Mouse (Mus musculus) embryonic facial prominence, embryonic 10.5 days (tissue): ENCODE data around the gene 5730409E04Rik. TPM values are rescaled to one million over a fixed set of nuclear protein-coding genes. Genes with fewer than 3 reads are reported as not detected.

ENCODE experiments used
- DNase-seq: peaks from one replicate; pipeline ENCODE4 v3.0.0-alpha.2; 2017; ENCODE audit warnings: low spot score
- H3K27ac ChIP-seq: fragments of 300-500 bp; sonication (generic); replicated peaks from 2 replicates; pipeline ENCODE4 v1.5.1; 2016; ENCODE audit warnings: mild to moderate bottlenecking
- H3K27me3 ChIP-seq: fragments of 300-500 bp; sonication (generic); replicated peaks from 2 replicates; pipeline ENCODE4 v1.6.1; 2016; ENCODE audit warnings: low read depth, mild to moderate bottlenecking; ENCODE audit not compliant: poor library complexity, severe bottlenecking
- H3K36me3 ChIP-seq: fragments of 300-500 bp; sonication (generic); replicated peaks from 2 replicates; pipeline ENCODE4 v1.6.1; 2016; ENCODE audit warnings: mild to moderate bottlenecking, moderate library complexity
- H3K4me1 ChIP-seq: fragments of 300-500 bp; sonication (generic); 2 replicates; pipeline ENCODE4 v1.6.1; 2016
- H3K4me3 ChIP-seq: fragments of 300-500 bp; sonication (generic); 2 replicates; pipeline ENCODE4 v1.5.1; 2016; ENCODE audit warnings: mild to moderate bottlenecking, moderate library complexity
- H3K9me3 ChIP-seq: fragments of 300-500 bp; sonication (generic); 2 replicates; pipeline ENCODE4 v1.6.1; 2016; ENCODE audit warnings: mild to moderate bottlenecking
- WGBS: fragments of 180-500 bp; shearing (Covaris S2); methylation state at CpG from one replicate; pipeline ENCODE4 v1.1.7; 2016; 5-methylcytosine and 5-hydroxymethylcytosine counted together
- microRNA-seq: library from miRNA; unstranded; fragments of <30 nt; microRNA quantifications from one replicate; pipeline ENCODE4, GENCODE M21; 2017
- polyA plus RNA-seq: library from polyadenylated mRNA; unstranded; fragments of >200 nt; fragmentation: Nextera tagmentation; extraction: Ambion mirVana; gene quantifications from 2 replicates; pipeline ENCODE4 v1.2.1, GENCODE M21; 2016

Gene 5730409E04Rik
- polyA plus RNA-seq, 1 experiment from 2014 or later = 1.6 TPM

- Histone ChIP-seq H3K36me3 (no peaks in the 10 kb centered on the region), H3K4me1 (0 out of 2 replicates have a peak, but pooled peaks cover 5% of the 10 kb centered on the region), H3K4me3 (no peak overlapping the region), H3K9me3 (no peaks in the 10 kb centered on the region), H3K27me3 (no peaks in the 10 kb centered on the region), H3K27ac (no peak overlapping the region)
- no peak for DNase-seq
- WGBS = 74% methylated on average over 4 of the region's 4 CpGs
Observed at GRCm38 (mm10) chr4:126643815-126644214, 34.2 kb downstream of the 5730409E04Rik start.

GRCm38 (mm10) chr4:126644333-126644963 lies 34.8 kb downstream of the 5730409E04Rik start:
- no peaks in the 10 kb centered on the region for H3K36me3 ChIP-seq
- H3K4me1 ChIP-seq = 0 out of 2 replicates have a peak, but pooled peaks cover 5% of the 10 kb centered on the region
- no peak for DNase-seq
- no peak overlapping the region for H3K27ac ChIP-seq
- H3K4me3 ChIP-seq = no peak overlapping the region
- H3K27me3 ChIP-seq = no peaks in the 10 kb centered on the region
- no peaks in the 10 kb centered on the region for H3K9me3 ChIP-seq
- WGBS = 81% methylated on average over 10 of the region's 10 CpGs

GRCm38 (mm10) chr4:126647996-126648910 lies 38.6 kb downstream of the 5730409E04Rik start:
- Histone ChIP-seq H3K9me3 (no peaks in the 10 kb centered on the region), H3K36me3 (no peaks in the 10 kb centered on the region), H3K27ac (no peak overlapping the region), H3K4me1 (0 out of 2 replicates have a peak, but pooled peaks cover 5% of the 10 kb centered on the region), H3K4me3 (no peak overlapping the region), H3K27me3 (no peaks in the 10 kb centered on the region)
- WGBS = 44% methylated on average over 24 of the region's 24 CpGs
- no peak for DNase-seq

- Histone ChIP-seq H3K36me3 (no peaks in the 10 kb centered on the region), H3K27ac (no peak overlapping the region), H3K27me3 (no peaks in the 10 kb centered on the region), H3K4me3 (no peak overlapping the region), H3K9me3 (no peaks in the 10 kb centered on the region), H3K4me1 (0 out of 2 replicates have a peak, but pooled peaks cover 5% of the 10 kb centered on the region)
- no peak for DNase-seq
- WGBS = 80% methylated on average over 5 of the region's 5 CpGs
Observed at GRCm38 (mm10) chr4:126653148-126653547, 43.5 kb downstream of the 5730409E04Rik start.

- WGBS = 12% methylated on average over 9 of the region's 9 CpGs
- DNase-seq = peak; percentile 86
- H3K9me3 ChIP-seq = no peaks in the 10 kb centered on the region
- H3K27ac ChIP-seq = no peak overlapping the region
- H3K4me3 ChIP-seq = no peak overlapping the region
- no peaks in the 10 kb centered on the region for H3K27me3 ChIP-seq
- H3K4me1 ChIP-seq = no peaks in the 10 kb centered on the region
- no peaks in the 10 kb centered on the region for H3K36me3 ChIP-seq
Observed at GRCm38 (mm10) chr4:126655356-126655755, 45.7 kb downstream of the 5730409E04Rik start.

GRCm38 (mm10) chr4:126661249-126661648 lies 51.6 kb downstream of the 5730409E04Rik start:
- Histone ChIP-seq H3K36me3 (no peaks in the 10 kb centered on the region), H3K4me1 (no peaks in the 10 kb centered on the region), H3K27ac (no peak overlapping the region), H3K9me3 (no peaks in the 10 kb centered on the region), H3K4me3 (no peak overlapping the region), H3K27me3 (no peaks in the 10 kb centered on the region)
- no peak for DNase-seq
- WGBS = 82% methylated on average over 7 of the region's 7 CpGs

Small RNA genes lying within 50 kb of the gene (microRNA-seq; reads per million reads assigned to microRNA genes)
- gene Mir7119 = not detected

Other genes starting within 250 kb of the 5730409E04Rik start
- gene Ago3, start 180.3 kb upstream of the 5730409E04Rik start, polyA plus RNA-seq = 15.1 and 15.6 TPM in 2 replicates
- gene Ago1, start 141.2 kb upstream of the 5730409E04Rik start, polyA plus RNA-seq = 6.3 and 6.8 TPM in 2 replicates
- gene Ago4, start 76.3 kb upstream of the 5730409E04Rik start, polyA plus RNA-seq = 1.3 and 1.6 TPM in 2 replicates
- 56.2 and 58.8 TPM in 2 replicates for gene Clspn, start 52.9 kb upstream of the 5730409E04Rik start, polyA plus RNA-seq
- gene Psmb2, start 67.8 kb downstream of the 5730409E04Rik start, polyA plus RNA-seq = 587 and 594 TPM in 2 replicates
- 0.16 TPM in 1 of 2 replicates, not detected in the other for gene Tfap2e, start 126.4 kb downstream of the 5730409E04Rik start, polyA plus RNA-seq
- gene Ncdn, start 143.6 kb downstream of the 5730409E04Rik start, polyA plus RNA-seq = 37.5 and 40.9 TPM in 2 replicates
- 19.3 and 21.4 TPM in 2 replicates for gene AU040320, start 143.7 kb downstream of the 5730409E04Rik start, polyA plus RNA-seq